ENCODE assay signal across 18 mouse cellular contexts in the genomic region with DNA sequence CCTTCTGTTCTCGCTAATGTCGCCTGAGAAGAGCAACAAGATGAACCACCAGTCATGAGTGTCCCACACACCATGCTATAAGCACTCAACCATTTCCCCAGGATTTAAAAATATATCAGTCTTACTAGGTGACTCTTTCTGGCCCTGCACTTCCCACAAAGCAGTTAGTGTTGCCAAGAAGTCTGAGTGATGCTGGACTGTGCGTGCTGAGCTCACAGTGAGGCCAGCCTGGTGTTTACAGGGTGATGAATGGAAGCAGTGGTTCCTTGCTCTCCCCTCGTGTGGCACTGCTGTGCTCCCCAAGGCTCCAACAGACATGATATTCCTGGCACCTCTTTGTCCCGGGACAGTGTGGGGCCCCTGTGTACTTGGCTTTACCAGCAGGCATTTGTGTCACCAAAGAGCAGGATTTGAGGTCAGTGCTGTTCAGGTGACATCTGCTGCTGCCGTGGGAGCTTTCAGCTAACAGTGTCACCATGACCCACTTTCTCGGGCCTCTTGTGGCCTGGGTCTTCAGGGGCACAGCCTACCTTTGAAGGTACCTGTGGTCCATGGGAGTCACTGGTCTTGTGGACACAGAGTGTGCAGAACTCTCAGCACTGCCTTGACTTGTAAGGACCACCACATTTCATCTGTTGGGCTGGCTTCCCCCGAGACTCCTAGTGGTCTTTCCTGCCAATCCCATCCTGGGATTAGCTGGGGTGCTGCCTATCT.
A peak's percentile ranks its signal among the peaks of the same experiment; 100 is the strongest.
DNase-seq lines count a peak whose midpoint lies in the region; ATAC-seq and TF ChIP-seq lines count a peak whose summit lies in the region.
"Had no signal": no experiment of that assay in that cellular context is flagged by ENCODE, and none has a peak within 500 bp of the region (broad histone marks: within the 10 kb centered on the region; RNA-seq: fewer than 3 reads in every experiment).

No protein-coding gene starts in this region.

- H3K9me3 ChIP-seq in forebrain, embryonic 15.5 days: no peaks in the 10 kb centered on the region
- no peaks in the 10 kb centered on the region for H3K9me3 ChIP-seq in forebrain, embryonic 11.5 days (ENCODE audit: control insufficient read depth, low read length)
- no peaks in the 10 kb centered on the region for H3K9me3 ChIP-seq in midbrain, embryonic 13.5 days
- no peaks in the 10 kb centered on the region for H3K9me3 ChIP-seq in limb, embryonic 10.5 days (replicated peaks)
- H3K9me3 ChIP-seq: stomach, embryonic 15.5 days had no signal

- H3K4me2 ChIP-seq in forebrain, embryonic 15.5 days (replicated peaks): no peak overlapping the region
- H3K4me2 ChIP-seq in forebrain, embryonic 11.5 days (ENCODE audit: low read depth, low read length, severe bottlenecking): no peak overlapping the region
- no peak overlapping the region for H3K4me2 ChIP-seq in midbrain, embryonic 13.5 days (replicated peaks)
- H3K4me2 ChIP-seq: liver, embryonic 11.5 days; stomach, embryonic 15.5 days had no signal

- no peak overlapping the region for H3K4me3 ChIP-seq in forebrain, embryonic 15.5 days
- H3K4me3 ChIP-seq in forebrain, embryonic 11.5 days (ENCODE audit: low read depth, low read length): no peak overlapping the region
- no peak overlapping the region for H3K4me3 ChIP-seq in left cerebral cortex, adult 2 months
- H3K4me3 ChIP-seq in midbrain, embryonic 13.5 days (replicated peaks): no peak overlapping the region
- H3K4me3 ChIP-seq in limb, embryonic 10.5 days: no peak overlapping the region
- H3K4me3 ChIP-seq: stomach, embryonic 15.5 days had no signal

- 66% methylated on average over 8 of the region's 8 CpGs for WGBS in forebrain, embryonic 15.5 days
- 75% methylated on average over 8 of the region's 8 CpGs for WGBS in forebrain, embryonic 11.5 days
- 66% methylated on average over 8 of the region's 8 CpGs for WGBS in midbrain, embryonic 13.5 days
- WGBS in limb, embryonic 10.5 days: 79% methylated on average over 8 of the region's 8 CpGs

- H3K9ac ChIP-seq in forebrain, embryonic 15.5 days (replicated peaks): no peak overlapping the region
- H3K9ac ChIP-seq in forebrain, embryonic 11.5 days (ENCODE audit: low read length): no peak overlapping the region
- peak overlapping the region; percentile 37; the same call in 1 of the 2 replicates for H3K9ac ChIP-seq in midbrain, embryonic 13.5 days (replicated peaks)
- H3K9ac ChIP-seq: stomach, embryonic 15.5 days had no signal

- no peak for DNase-seq in forebrain, embryonic 11.5 days (ENCODE audit: low spot score)
- no peak for DNase-seq in left cerebral cortex, adult 2 months (ENCODE audit: extremely low spot score in 1 of 2, low spot score in 2 of 2)
- DNase-seq in left cerebral cortex, adult 18-20 months (ENCODE audit: low spot score in 2 of 2): no peak
- DNase-seq in brain, adult 2 months (ENCODE audit: low read depth, low spot score): peak; percentile 59
- DNase-seq in adipocyte (ENCODE audit: low spot score): no peak
- DNase-seq in limb, embryonic 10.5 days (ENCODE audit: low spot score): no peak
- DNase-seq: heart, adult 11 months; kidney, postnatal 36 days; lung, adult 18-20 months; lung, postnatal 14 days; right cerebral cortex, postnatal 14 days; thymus, adult 18-20 months had no signal

- intact Hi-C loops in left cerebral cortex, adult 2 months (cut with DNase I): no loop called here

- no peaks in the 10 kb centered on the region for H3K27me3 ChIP-seq in forebrain, embryonic 15.5 days
- no peaks in the 10 kb centered on the region for H3K27me3 ChIP-seq in forebrain, embryonic 11.5 days (ENCODE audit: control insufficient read depth, insufficient read depth, low read length)
- H3K27me3 ChIP-seq in midbrain, embryonic 13.5 days: no peaks in the 10 kb centered on the region
- no peaks in the 10 kb centered on the region for H3K27me3 ChIP-seq in limb, embryonic 10.5 days (ENCODE audit: low read depth, poor library complexity, severe bottlenecking)
- H3K27me3 ChIP-seq: Patski; stomach, embryonic 15.5 days had no signal

- TF ChIP-seq CTCF in left cerebral cortex, adult 2 months (IDR thresholded peaks at IDR 0.05): no peak

- no peak for ATAC-seq in forebrain, embryonic 15.5 days (replicated peaks)
- no peak for ATAC-seq in forebrain, embryonic 11.5 days (replicated peaks; ENCODE audit: low FRiP score)
- ATAC-seq in midbrain, embryonic 13.5 days: no peak
- ATAC-seq: intestine, embryonic 16.5 days; Patski had no signal

- H3K27ac ChIP-seq in forebrain, embryonic 15.5 days (replicated peaks): peak overlapping the region; percentile 43; the same call in 1 of the 2 replicates
- H3K27ac ChIP-seq in forebrain, embryonic 11.5 days (ENCODE audit: low read depth, low read length): no peak overlapping the region
- peak overlapping the region; percentile 57; the same call in 1 of the 2 replicates for H3K27ac ChIP-seq in left cerebral cortex, adult 2 months
- H3K27ac ChIP-seq in midbrain, embryonic 13.5 days: peak overlapping the region; percentile 35; the same call in 1 of the 2 replicates
- H3K27ac ChIP-seq in limb, embryonic 10.5 days: no peak overlapping the region
- H3K27ac ChIP-seq: stomach, embryonic 15.5 days had no signal

- H3K36me3 ChIP-seq in forebrain, embryonic 15.5 days: peaks cover 32% of the 10 kb centered on the region
- H3K36me3 ChIP-seq in forebrain, embryonic 11.5 days (ENCODE audit: control insufficient read depth, insufficient read depth, low read length): peaks cover 2% of the 10 kb centered on the region; the same call in 1 of the 2 replicates
- H3K36me3 ChIP-seq in midbrain, embryonic 13.5 days: peaks cover 43% of the 10 kb centered on the region
- H3K36me3 ChIP-seq in limb, embryonic 10.5 days: peaks cover 11% of the 10 kb centered on the region

- peaks cover 43% of the 10 kb centered on the region for H3K4me1 ChIP-seq in forebrain, embryonic 15.5 days
- peaks cover 3% of the 10 kb centered on the region; the same call in 1 of the 2 replicates for H3K4me1 ChIP-seq in forebrain, embryonic 11.5 days (replicated peaks; ENCODE audit: control insufficient read depth, insufficient read depth, low read length)
- peaks cover 51% of the 10 kb centered on the region for H3K4me1 ChIP-seq in midbrain, embryonic 13.5 days (replicated peaks)
- peaks cover 29% of the 10 kb centered on the region for H3K4me1 ChIP-seq in limb, embryonic 10.5 days

Comparison
In these comparisons a context has a peak if more than half of its experiments do, and no peak if none do; other contexts are left out.
1. H3K27ac ChIP-seq: peak in forebrain, embryonic 15.5 days (single experiment), left cerebral cortex, adult 2 months (single experiment) and midbrain, embryonic 13.5 days (single experiment); none in forebrain, embryonic 11.5 days (single experiment) and limb, embryonic 10.5 days (single experiment).